Mouse (Mus musculus) midbrain, embryonic 14.5 days (tissue): ENCODE measurements around the gene Gm27235. TPM values are rescaled to one million over a fixed set of nuclear protein-coding genes. Genes with fewer than 3 reads are reported as not detected.
"Not testable (repeated sequence)": the region's sequence is repeated elsewhere in the genome, so short reads cannot be mapped to it uniquely, and the experiment has no call there.

Experiments
- ATAC-seq: fragments of 200-750 bp; cut with Nextera tagmentation; 2 replicates; pipeline ENCODE4 v1.8.0; 2017; ENCODE audit warnings: moderate number of reproducible peaks, moderate library complexity; ENCODE audit not compliant: low FRiP score, low TSS enrichment
- DNase-seq: peaks from one replicate; pipeline ENCODE4 v3.0.0-alpha.2; 2015
- H3K27ac ChIP-seq: fragments of 300-500 bp; sonication (generic); replicated peaks from 2 replicates; pipeline ENCODE4 v1.5.1; 2014; ENCODE audit warnings: mild to moderate bottlenecking, low read depth, low read length, moderate library complexity
- H3K27me3 ChIP-seq: fragments of 300-500 bp; sonication (generic); 2 replicates; pipeline ENCODE4 v1.6.1; 2014; ENCODE audit warnings: low read length, control low read depth, mixed read lengths; ENCODE audit not compliant: control insufficient read depth, insufficient read depth
- H3K36me3 ChIP-seq: fragments of 300-500 bp; sonication (generic); 2 replicates; pipeline ENCODE4 v1.6.1; 2014; ENCODE audit warnings: low read length, control low read depth; ENCODE audit not compliant: control insufficient read depth, insufficient read depth
- H3K4me1 ChIP-seq: fragments of 300-500 bp; sonication (generic); 2 replicates; pipeline ENCODE4 v1.6.1; 2014; ENCODE audit warnings: mild to moderate bottlenecking, antibody characterized with exemption, low read length, control low read depth; ENCODE audit not compliant: control insufficient read depth, insufficient read depth
- H3K4me2 ChIP-seq: fragments of 300-500 bp; sonication (generic); 2 replicates; pipeline ENCODE4 v1.6.1; 2014; ENCODE audit warnings: mild to moderate bottlenecking, low read length, moderate library complexity
- H3K4me3 ChIP-seq: fragments of 300-500 bp; sonication (generic); replicated peaks from 2 replicates; pipeline ENCODE4 v1.5.1; 2014; ENCODE audit warnings: low read depth, low read length
- H3K9ac ChIP-seq: fragments of 300-500 bp; sonication (generic); replicated peaks from 2 replicates; pipeline ENCODE4 v1.6.1; 2014; ENCODE audit warnings: mild to moderate bottlenecking, low read length, moderate library complexity
- H3K9me3 ChIP-seq: fragments of 300-500 bp; sonication (generic); 2 replicates; pipeline ENCODE4 v1.6.1; 2016; ENCODE audit warnings: low read length, control low read depth, mixed read lengths; ENCODE audit not compliant: control insufficient read depth
- WGBS: fragments of 180-500 bp; shearing (Covaris S2); extraction: QIAGEN DNeasy Blood & Tissue Kit; methylation state at CpG from one replicate; pipeline ENCODE4 v1.1.7; 2014; 5-methylcytosine and 5-hydroxymethylcytosine counted together
- polyA plus RNA-seq: library from polyadenylated mRNA; unstranded; fragments of >200 nt; fragmentation: Nextera tagmentation; extraction: Ambion mirVana; gene quantifications from 2 replicates; pipeline ENCODE4 v1.2.1, GENCODE M21; 2014

Gene Gm27235
- polyA plus RNA-seq: not detected in 2 replicates

- Histone ChIP-seq H3K9me3 (peaks cover 7% of the 10 kb centered on the region; the same call in 1 of the 2 replicates), H3K4me3 (no peak within 1 kb of the TSS), H3K36me3 (no peaks in the 10 kb centered on the region), H3K9ac (no peak within 1 kb of the TSS), H3K4me1 (no peaks in the 10 kb centered on the region), H3K4me2 (no peak within 1 kb of the TSS), H3K27ac (no peak within 1 kb of the TSS), H3K27me3 (no peaks in the 10 kb centered on the region)
- WGBS: 91% methylated on average over 3 of the region's 3 CpGs
- no peak for DNase-seq
- no peak for ATAC-seq
These were observed at the start of gene Gm27235, which contains the start of gene D730048I06Rik for GRCm38 (mm10) chr9:35790001-35790400. TSS of gene Gm27235 (minus strand) at chr9:35790101. TSS of gene D730048I06Rik (minus strand) at chr9:35790112.

- H3K4me3 ChIP-seq: not testable (repeated sequence)
These were observed 28.0 kb upstream of the Gm27235 start for GRCm38 (mm10) chr9:35817881-35818280.

GRCm38 (mm10) chr9:35798146-35798545 lies 8.2 kb upstream of the Gm27235 start:
- Histone ChIP-seq H3K4me2 (no peak overlapping the region), H3K27ac (no peak overlapping the region), H3K4me3 (no peak overlapping the region), H3K9me3 (peaks cover 30% of the 10 kb centered on the region), H3K4me1 (no peaks in the 10 kb centered on the region), H3K9ac (no peak overlapping the region), H3K36me3 (no peaks in the 10 kb centered on the region), H3K27me3 (no peaks in the 10 kb centered on the region)
- ATAC-seq: no peak
- no peak for DNase-seq

More at GRCm38 (mm10) chr9:35817881-35818280, 28.0 kb upstream of the Gm27235 start:
- H3K36me3 ChIP-seq, H3K4me2 ChIP-seq, DNase-seq, H3K27ac ChIP-seq, H3K4me1 ChIP-seq, H3K27me3 ChIP-seq, H3K9ac ChIP-seq, H3K9me3 ChIP-seq, ATAC-seq: not testable (repeated sequence)
- WGBS: 95% methylated on average over 15 of the region's 15 CpGs

GRCm38 (mm10) chr9:35778009-35778408 lies 11.9 kb downstream of the Gm27235 start, which contains the start of gene Gm17727:
TSS of gene Gm17727 (minus strand) at chr9:35778109.
- 66% methylated on average over 3 of the region's 3 CpGs for WGBS
- Histone ChIP-seq H3K4me1 (no peaks in the 10 kb centered on the region), H3K36me3 (no peaks in the 10 kb centered on the region), H3K9ac (no peak within 1 kb of the TSS), H3K9me3 (no peaks in the 10 kb centered on the region; the same call in 1 of the 2 replicates), H3K4me2 (no peak within 1 kb of the TSS), H3K27ac (no peak within 1 kb of the TSS), H3K27me3 (no peaks in the 10 kb centered on the region), H3K4me3 (no peak within 1 kb of the TSS)
- DNase-seq (no peak), ATAC-seq (no peak)

- Histone ChIP-seq H3K27ac (no peak overlapping the region), H3K27me3 (no peaks in the 10 kb centered on the region), H3K36me3 (no peaks in the 10 kb centered on the region), H3K4me3 (no peak overlapping the region), H3K4me2 (no peak overlapping the region), H3K9me3 (no peaks in the 10 kb centered on the region), H3K9ac (no peak overlapping the region), H3K4me1 (no peaks in the 10 kb centered on the region)
- DNase-seq (no peak), ATAC-seq (no peak)
These were observed 33.1 kb downstream of the Gm27235 start for GRCm38 (mm10) chr9:35756843-35757242.

- no peak within 1 kb of the TSS for H3K27ac ChIP-seq
- no peak for DNase-seq
- no peak within 1 kb of the TSS for H3K4me2 ChIP-seq
- no peaks in the 10 kb centered on the region for H3K36me3 ChIP-seq
- H3K4me1 ChIP-seq: no peaks in the 10 kb centered on the region
- H3K4me3 ChIP-seq: no peak within 1 kb of the TSS
- H3K9ac ChIP-seq: no peak within 1 kb of the TSS
- ATAC-seq: no peak
- no peaks in the 10 kb centered on the region for H3K9me3 ChIP-seq
- H3K27me3 ChIP-seq: no peaks in the 10 kb centered on the region
These were observed 49.2 kb downstream of the Gm27235 start, which contains the start of gene Gm17677 for GRCm38 (mm10) chr9:35740749-35741148. TSS of gene Gm17677 (plus strand) at chr9:35741049.

Other genes with a start within 250 kb of the Gm27235 start
- 27.2 and 32.4 TPM in 2 replicates for gene Ddx25, start 231.6 kb downstream of the Gm27235 start, polyA plus RNA-seq
- gene Pus3, start 231.5 kb downstream of the Gm27235 start, polyA plus RNA-seq: 16.5 and 18.8 TPM in 2 replicates
- 0.62 and 0.74 TPM in 2 replicates for gene Pate2, start 219.8 kb downstream of the Gm27235 start, polyA plus RNA-seq
- gene Hyls1, start 219.7 kb downstream of the Gm27235 start, polyA plus RNA-seq: 16.4 and 21.3 TPM in 2 replicates
- not detected in 2 replicates for gene Pate4, start 178.2 kb downstream of the Gm27235 start, polyA plus RNA-seq
- not detected in 2 replicates for gene Pate3, start 141.9 kb downstream of the Gm27235 start, polyA plus RNA-seq
- not detected in 2 replicates for gene Pate1, start 102.7 kb downstream of the Gm27235 start, polyA plus RNA-seq
- gene Gm17677, start 49.1 kb downstream of the Gm27235 start, polyA plus RNA-seq: not detected in 2 replicates
- gene Gm17727, start 12.0 kb downstream of the Gm27235 start, polyA plus RNA-seq: not detected in 2 replicates
- not detected in 2 replicates for gene D730048I06Rik, start within 50 bp of the Gm27235 start, polyA plus RNA-seq
- not detected in 2 replicates for gene 9230110F15Rik, start 54.0 kb upstream of the Gm27235 start, polyA plus RNA-seq
- not detected in 2 replicates for gene 9230113P08Rik, start 118.3 kb upstream of the Gm27235 start, polyA plus RNA-seq